Mouse (Mus musculus) lung, postnatal 25 days (tissue): ENCODE measurements around the gene Mgarp.
A peak's percentile ranks its signal among the peaks of the same experiment; 100 is the strongest.
"Not testable (repeated sequence)": the region's sequence is repeated elsewhere in the genome, so short reads cannot be mapped to it uniquely, and the experiment has no call there.

ENCODE experiments used
- DNase-seq: peaks from one replicate; pipeline ENCODE4 v3.0.0; 2022; ENCODE audit warnings: low spot score

Mgarp gene

GRCm38 (mm10) chr3:51366926-51367325, 29.6 kb downstream of the Mgarp start:
- DNase-seq = no peak

- no peak for DNase-seq
These were observed 31.0 kb downstream of the Mgarp start for GRCm38 (mm10) chr3:51365517-51365882.

GRCm38 (mm10) chr3:51364703-51365516, 31.6 kb downstream of the Mgarp start:
- peak; percentile 81 for DNase-seq

DNA sequence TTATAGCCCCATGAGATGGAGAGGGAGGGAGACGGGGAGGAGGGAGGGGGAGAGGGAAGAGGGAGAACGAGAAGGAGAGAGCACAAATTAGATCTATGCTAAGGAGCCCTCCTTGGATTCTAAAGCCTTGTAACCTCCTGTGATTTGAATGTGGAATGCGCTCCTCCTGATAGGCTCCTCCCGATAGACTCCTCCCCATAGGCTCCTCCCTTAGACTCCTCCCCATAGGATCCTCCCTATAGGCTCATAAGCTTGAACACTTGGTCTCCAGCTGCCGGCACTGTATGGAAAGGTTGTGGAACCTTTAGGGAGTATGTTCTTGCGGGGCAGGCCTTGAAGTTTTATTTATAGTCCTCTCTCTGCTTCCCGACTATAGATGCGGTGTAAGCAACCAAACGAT, 35.5 kb downstream of the Mgarp start:
- no peak for DNase-seq

DNA sequence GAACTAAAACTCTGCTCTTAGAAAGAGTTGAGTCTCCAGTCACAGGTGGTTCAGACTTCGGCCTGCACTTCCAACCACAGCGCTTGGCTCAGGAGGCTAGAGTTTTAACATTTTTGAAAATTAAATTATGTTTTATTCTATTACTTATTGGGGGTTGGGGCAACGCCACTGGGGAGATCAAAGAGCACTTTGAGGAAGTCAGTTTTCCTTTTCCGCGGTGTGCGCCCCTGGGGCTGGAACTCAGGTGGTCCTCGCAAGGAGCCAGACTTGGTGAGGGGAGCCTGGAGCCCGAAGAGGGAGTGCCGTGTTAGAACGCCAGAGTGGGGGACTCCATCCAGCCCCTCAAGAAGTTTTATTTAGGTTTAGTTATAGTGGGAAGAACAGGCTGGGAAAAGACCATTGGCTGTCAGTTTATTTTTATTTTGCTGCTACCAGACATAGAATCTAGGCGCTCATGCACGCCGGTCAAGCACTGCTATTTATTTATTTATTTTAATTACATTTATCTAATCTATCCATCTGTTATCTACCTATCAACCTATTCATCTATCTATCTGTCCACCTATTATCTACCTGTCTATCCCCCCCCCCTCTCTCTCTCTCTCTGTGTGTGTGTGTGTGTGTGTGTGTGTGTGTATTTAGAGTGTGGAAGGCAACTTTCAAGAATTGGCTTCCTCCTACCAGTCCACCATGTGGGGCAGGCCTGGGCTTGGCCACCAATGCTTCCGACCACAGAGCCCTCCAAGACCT, 36.8 kb downstream of the Mgarp start:
- DNase-seq = no peak

- peak; percentile 74 for DNase-seq
These were observed 37.6 kb downstream of the Mgarp start for GRCm38 (mm10) chr3:51358660-51359557.

GRCm38 (mm10) chr3:51358181-51358580, 38.4 kb downstream of the Mgarp start:
- DNase-seq = peak; percentile 77

- no peak for DNase-seq
These were observed 38.9 kb downstream of the Mgarp start for GRCm38 (mm10) chr3:51357624-51358023.

DNA sequence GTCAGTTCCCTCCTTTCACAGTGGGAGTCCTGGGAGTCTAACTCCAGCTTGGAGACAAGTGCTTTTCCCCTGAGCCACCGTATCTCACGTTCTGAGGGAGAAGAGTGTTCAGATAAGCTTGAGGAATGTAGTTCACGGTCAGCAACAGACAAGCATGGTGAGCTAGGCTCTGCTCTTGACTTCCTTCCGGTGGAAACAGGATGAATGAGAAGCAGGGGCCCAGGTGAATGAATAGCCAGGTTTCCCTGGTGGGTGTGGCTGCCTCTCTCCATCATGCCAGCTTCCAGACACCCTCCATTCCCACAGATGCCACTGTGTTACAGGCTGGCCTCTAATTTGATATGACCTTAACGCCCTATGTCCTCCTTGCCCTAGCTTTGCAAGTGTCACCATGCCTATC, 39.5 kb downstream of the Mgarp start:
- DNase-seq = no peak

DNA sequence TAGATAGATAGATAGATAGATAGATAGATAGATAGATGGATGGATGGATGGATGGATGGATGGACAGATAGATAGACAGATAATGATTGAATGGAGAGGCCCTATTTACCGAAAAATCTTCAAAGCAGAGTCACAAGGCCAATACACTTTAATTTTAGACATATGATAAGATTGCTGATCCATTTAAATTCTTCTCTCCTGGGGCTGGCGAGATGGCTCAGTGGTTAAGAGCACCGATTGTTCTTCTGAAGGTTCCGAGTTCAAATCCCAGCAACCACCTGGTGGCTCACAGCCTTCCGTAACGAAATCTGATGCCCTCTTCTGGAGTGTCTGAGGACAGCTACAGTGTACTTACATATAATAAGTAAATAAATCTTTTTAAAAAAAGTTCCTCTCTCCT, 41.6 kb downstream of the Mgarp start:
- DNase-seq = not testable (repeated sequence)

DNA sequence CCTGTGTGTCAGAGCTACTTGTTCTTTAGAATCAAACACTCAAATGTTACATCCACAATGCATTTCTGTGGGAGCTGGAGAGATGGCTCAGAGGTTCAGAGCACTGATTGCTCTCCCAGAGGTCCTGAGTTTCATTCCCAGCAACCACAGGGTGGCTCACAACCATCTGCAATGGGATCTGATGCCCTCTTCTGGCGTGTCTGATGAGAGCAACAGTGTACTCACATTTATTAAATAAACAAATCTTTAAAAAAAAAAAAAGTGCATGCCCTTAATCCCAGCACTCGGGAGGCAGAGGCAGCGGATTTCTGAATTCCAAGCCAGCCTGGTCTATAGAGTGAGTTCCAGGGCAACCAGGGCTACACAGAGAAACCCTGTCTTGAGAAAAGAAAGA, 42.5 kb downstream of the Mgarp start:
- no peak for DNase-seq

GRCm38 (mm10) chr3:51353325-51354033, 43.1 kb downstream of the Mgarp start:
- peak; percentile 65 for DNase-seq

GRCm38 (mm10) chr3:51350806-51351205, 45.7 kb downstream of the Mgarp start:
- no peak for DNase-seq

GRCm38 (mm10) chr3:51348646-51349238, 47.8 kb downstream of the Mgarp start:
- DNase-seq = no peak

GRCm38 (mm10) chr3:51345017-51345416, 51.5 kb downstream of the Mgarp start:
- DNase-seq = not testable (repeated sequence)

- not testable (repeated sequence) for DNase-seq
These were observed 52.4 kb downstream of the Mgarp start for GRCm38 (mm10) chr3:51344182-51344581.

DNA sequence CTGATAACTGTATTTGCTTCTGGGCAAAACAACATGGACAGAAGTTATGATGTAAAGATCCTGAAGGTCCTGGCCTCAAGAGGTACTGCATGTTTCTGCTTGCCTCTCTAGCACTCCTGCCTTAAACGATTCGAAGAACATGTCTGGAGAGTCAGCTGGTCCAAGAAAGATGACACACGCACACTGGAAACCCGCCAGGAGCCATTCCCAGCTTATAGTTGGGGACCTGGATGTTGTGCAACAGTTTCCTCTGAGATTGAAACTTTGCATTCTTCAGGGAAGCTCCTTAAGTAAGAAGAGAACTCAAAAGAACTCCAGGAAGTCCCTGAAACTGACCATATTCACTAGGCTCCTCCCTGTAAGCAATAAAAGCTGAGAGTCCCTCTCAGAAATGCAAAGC, 53.3 kb downstream of the Mgarp start:
- DNase-seq = no peak

- DNase-seq = no peak
These were observed 54.4 kb downstream of the Mgarp start for GRCm38 (mm10) chr3:51342152-51342551.

DNA sequence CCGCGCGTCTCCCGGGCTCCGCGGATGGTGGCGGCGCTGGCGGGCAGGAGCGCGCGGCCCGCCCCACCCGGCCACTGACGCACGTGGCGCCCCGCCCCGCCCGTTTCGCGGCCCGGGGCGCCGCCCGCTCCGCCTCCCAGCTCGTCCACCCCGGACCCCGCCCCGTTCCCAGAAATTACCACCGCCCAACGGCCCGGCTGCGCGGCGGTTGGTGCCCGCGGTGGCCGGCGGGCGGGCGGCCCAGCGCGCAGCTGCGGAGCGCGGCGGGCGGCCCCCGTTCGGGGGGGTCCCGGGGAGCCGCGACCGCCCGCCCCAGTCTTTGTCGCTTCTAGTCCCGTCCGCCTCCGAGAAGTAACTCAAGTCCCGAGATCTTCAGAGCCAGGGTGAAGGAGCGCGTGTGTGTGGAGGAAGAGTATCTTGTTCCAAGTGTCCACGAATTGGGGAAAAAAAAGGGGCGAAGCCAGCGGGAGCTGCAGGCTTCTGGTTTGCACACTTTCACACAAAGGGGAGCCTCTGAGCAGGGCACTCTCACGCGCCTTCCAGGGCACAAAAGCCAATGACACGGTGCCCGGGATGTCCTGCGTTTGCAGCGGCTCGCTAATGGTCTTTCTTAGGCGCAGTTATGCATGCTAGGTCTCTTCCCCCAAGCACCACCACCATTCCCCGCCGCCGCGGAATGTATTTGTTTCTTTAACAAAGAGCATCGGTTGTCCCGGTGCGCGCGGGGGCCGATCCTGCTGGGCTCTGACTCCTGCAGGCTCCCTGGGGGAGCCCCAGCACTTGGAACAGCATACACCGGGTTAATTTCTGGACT, 55.1 kb downstream of the Mgarp start:
- DNase-seq = peak; percentile 91

GRCm38 (mm10) chr3:51340552-51341267, 55.8 kb downstream of the Mgarp start, which contains the start of gene Elf2:
Elf2 (minus strand) TSS chr3:51340663.
- DNase-seq = peak; percentile 86
